In the genomic region with DNA sequence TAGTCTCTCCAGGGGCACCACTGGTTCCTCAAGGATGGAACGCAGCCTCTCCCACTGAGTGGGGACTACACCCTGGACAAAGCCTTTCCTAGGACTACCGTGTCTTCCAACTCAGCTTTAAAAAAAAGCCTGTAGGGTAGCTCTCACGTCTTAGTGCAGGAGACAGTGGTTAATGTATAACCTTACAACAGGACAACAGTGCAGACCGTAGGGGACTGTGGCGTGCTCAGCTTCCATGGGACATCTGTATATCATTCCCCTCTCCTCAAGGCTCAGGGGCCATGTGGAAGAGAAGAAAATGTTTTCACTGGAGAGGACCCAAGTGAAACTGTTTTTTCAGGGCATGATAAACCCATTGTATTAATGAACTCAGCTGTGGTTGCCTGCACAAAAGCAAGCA, we compare ENCODE assay signal across 21 mouse cellular contexts.
DNase-seq lines count a peak whose midpoint lies in the region; ATAC-seq and TF ChIP-seq lines count a peak whose summit lies in the region.
"Had no signal": no experiment of that assay in that cellular context is flagged by ENCODE, and none has a peak within 500 bp of the region (broad histone marks: within the 10 kb centered on the region; RNA-seq: fewer than 3 reads in every experiment).

No protein-coding gene starts in this region.

- ATAC-seq in heart, embryonic 14.5 days (ENCODE audit: insufficient number of reproducible peaks, insufficient read depth, low FRiP score, low read depth) = peak; percentile 31; the same call in 1 of the 2 replicates
- ATAC-seq in liver, embryonic 12.5 days = 0 out of 2 replicates have a peak, but pooled peaks have one; percentile 51
- ATAC-seq: activated CD4-positive, CD25-positive, alpha-beta regulatory T cell, adult 4 months; forebrain, embryonic 16.5 days; hindbrain, embryonic 16.5 days; Patski had no signal

- no peaks in the 10 kb centered on the region for H3K9me3 ChIP-seq in heart, embryonic 14.5 days (ENCODE audit: control insufficient read depth, low read length)
- no peaks in the 10 kb centered on the region for H3K9me3 ChIP-seq in liver, embryonic 12.5 days (replicated peaks)
- H3K9me3 ChIP-seq: embryonic facial prominence, embryonic 13.5 days; forebrain, embryonic 12.5 days; hindbrain, embryonic 12.5 days had no signal

- no peak for DNase-seq in heart, adult 2 months
- peak; percentile 24 for DNase-seq in kidney, adult 9 months
- DNase-seq in kidney, postnatal 4 days = no peak
- DNase-seq in liver = no peak
- DNase-seq in yolk sac, embryonic 10.5 days (ENCODE audit: low spot score) = peak; percentile 30
- DNase-seq: adrenal gland, postnatal 25 days; cerebellum, adult 18-20 months; cerebellum, adult 9-11 months; cerebellum, postnatal 36 days; gastrocnemius, postnatal 10 days; heart, postnatal 4 days had no signal

- H3K27me3 ChIP-seq in heart, embryonic 14.5 days (ENCODE audit: control insufficient read depth, insufficient read depth, low read length) = no peaks in the 10 kb centered on the region
- no peaks in the 10 kb centered on the region for H3K27me3 ChIP-seq in heart, adult 2 months (ENCODE audit: control insufficient read depth, insufficient read depth, low read length)
- no peaks in the 10 kb centered on the region for H3K27me3 ChIP-seq in liver, embryonic 12.5 days (replicated peaks)
- H3K27me3 ChIP-seq: CH12.LX; embryonic facial prominence, embryonic 13.5 days; forebrain, embryonic 12.5 days; hindbrain, embryonic 12.5 days; Patski had no signal

- no peak overlapping the region for H3K4me2 ChIP-seq in heart, embryonic 14.5 days (ENCODE audit: low read length)
- no peak overlapping the region for H3K4me2 ChIP-seq in liver, embryonic 12.5 days
- H3K4me2 ChIP-seq: embryonic facial prominence, embryonic 13.5 days; forebrain, embryonic 12.5 days; hindbrain, embryonic 12.5 days had no signal

- TF ChIP-seq POLR2A in heart, adult 2 months (IDR thresholded peaks at IDR 0.05; ENCODE audit: insufficient read depth, low read depth, low read length) = no peak

- H3K36me3 ChIP-seq in heart, embryonic 14.5 days (ENCODE audit: control insufficient read depth, insufficient read depth, low read length) = peaks cover 99% of the 10 kb centered on the region
- peaks cover 22% of the 10 kb centered on the region for H3K36me3 ChIP-seq in heart, adult 2 months (ENCODE audit: control insufficient read depth, insufficient read depth, low read length)
- peaks cover 54% of the 10 kb centered on the region for H3K36me3 ChIP-seq in liver, embryonic 12.5 days

- H3K79me2 ChIP-seq in heart, adult 2 months (replicated peaks; ENCODE audit: control insufficient read depth, insufficient read depth, low read length) = no peaks in the 10 kb centered on the region

- 77% methylated on average over 5 of the region's 5 CpGs for WGBS in heart, embryonic 14.5 days
- WGBS in heart, adult 2 months = 72% methylated on average over 5 of the region's 5 CpGs
- 81% methylated on average over 5 of the region's 5 CpGs for WGBS in liver, embryonic 12.5 days (ENCODE audit: insufficient replicate concordance)

- no peaks in the 10 kb centered on the region for H3K4me1 ChIP-seq in heart, embryonic 14.5 days (ENCODE audit: control insufficient read depth in 2 of 2, insufficient read depth in 2 of 2, low read length in 2 of 2)
- peaks cover 3% of the 10 kb centered on the region for H3K4me1 ChIP-seq in heart, adult 2 months (ENCODE audit: control insufficient read depth, insufficient read depth, low read length)
- H3K4me1 ChIP-seq in liver, embryonic 12.5 days = no peaks in the 10 kb centered on the region
- H3K4me1 ChIP-seq: embryonic facial prominence, embryonic 13.5 days; forebrain, embryonic 12.5 days; hindbrain, embryonic 12.5 days had no signal

- H3K9ac ChIP-seq in heart, embryonic 14.5 days (ENCODE audit: low read length) = no peak overlapping the region
- no peak overlapping the region for H3K9ac ChIP-seq in heart, adult 2 months (ENCODE audit: low read depth, low read length)
- no peak overlapping the region for H3K9ac ChIP-seq in liver, embryonic 12.5 days
- H3K9ac ChIP-seq: embryonic facial prominence, embryonic 13.5 days; forebrain, embryonic 12.5 days; hindbrain, embryonic 12.5 days had no signal

- TF ChIP-seq EP300 in heart, adult 2 months (IDR thresholded peaks at IDR 0.05; ENCODE audit: insufficient read depth, low read depth, low read length) = no peak

- H3K4me3 ChIP-seq in heart, embryonic 14.5 days (ENCODE audit: control insufficient read depth in 1 of 2, insufficient read depth in 1 of 2, low read depth in 1 of 2, low read length in 2 of 2) = no peak overlapping the region
- H3K4me3 ChIP-seq in heart, adult 2 months = no peak overlapping the region
- H3K4me3 ChIP-seq in liver, embryonic 12.5 days = no peak overlapping the region
- H3K4me3 ChIP-seq: embryonic facial prominence, embryonic 13.5 days; forebrain, embryonic 12.5 days; hindbrain, embryonic 12.5 days had no signal

- TF ChIP-seq CTCF in heart, adult 2 months (IDR thresholded peaks at IDR 0.05) = no peak

- peak overlapping the region in 1 of 2 experiments; percentile 19; a peak in 1 of 4 replicates for H3K27ac ChIP-seq in heart, embryonic 14.5 days (replicated peaks in 1 of 2; ENCODE audit: control insufficient read depth in 1 of 2, insufficient read depth in 1 of 2, low read depth in 2 of 2, low read length in 2 of 2)
- no peak overlapping the region for H3K27ac ChIP-seq in heart, adult 2 months
- H3K27ac ChIP-seq in liver, embryonic 12.5 days = no peak overlapping the region
- H3K27ac ChIP-seq: embryonic facial prominence, embryonic 13.5 days; forebrain, embryonic 12.5 days; hindbrain, embryonic 12.5 days had no signal

- intact Hi-C loops in heart, adult 2 months (cut with DNase I) = loop anchor here (5.0 kb wide), 1 partner anchor 370 kb away; no protein-coding TSS in a partner anchor

Comparison
In these comparisons a context has a peak if more than half of its experiments do, and no peak if none do; other contexts are left out.
1. DNase-seq: peak in kidney, adult 9 months (single experiment) and yolk sac, embryonic 10.5 days (single experiment); none in heart, adult 2 months (0 of 2), kidney, postnatal 4 days (0 of 2) and liver (single experiment).